Mouse (Mus musculus) urinary bladder, postnatal 10 days (tissue): ENCODE data around the gene Tagap.

Experiments
- DNase-seq: peaks from one replicate; pipeline ENCODE4 v3.0.0; 2022; ENCODE audit warnings: low spot score

Gene Tagap

GRCm38 (mm10) chr17:7925413-7926160 lies at the start of gene Tagap:
Gene Tagap, plus strand, starts transcription at chr17:7926000.
- DNase-seq, result no peak

- DNase-seq, result no peak
Observed at GRCm38 (mm10) chr17:7876541-7876940, 49.3 kb upstream of the Tagap start.

GRCm38 (mm10) chr17:7877191-7877764 lies 48.5 kb upstream of the Tagap start:
- DNase-seq, result no peak

- DNase-seq, result no peak
Observed at GRCm38 (mm10) chr17:7877878-7878277, 47.9 kb upstream of the Tagap start.

GRCm38 (mm10) chr17:7879529-7879928 lies 46.3 kb upstream of the Tagap start:
- no peak for DNase-seq

GRCm38 (mm10) chr17:7883126-7883525 lies 42.7 kb upstream of the Tagap start:
- no peak for DNase-seq

- DNase-seq, result no peak
Observed at GRCm38 (mm10) chr17:7884606-7885005, 41.2 kb upstream of the Tagap start.

- no peak for DNase-seq
Observed at GRCm38 (mm10) chr17:7887071-7887815, 38.6 kb upstream of the Tagap start.

GRCm38 (mm10) chr17:7888291-7888690 lies 37.5 kb upstream of the Tagap start:
- DNase-seq, result no peak

- DNase-seq, result no peak
Observed at GRCm38 (mm10) chr17:7889026-7889425, 36.8 kb upstream of the Tagap start.

- no peak for DNase-seq
Observed at GRCm38 (mm10) chr17:7892676-7893075, 33.1 kb upstream of the Tagap start.

GRCm38 (mm10) chr17:7894094-7894493 lies 31.7 kb upstream of the Tagap start:
- DNase-seq, result no peak

GRCm38 (mm10) chr17:7896047-7896635 lies 29.7 kb upstream of the Tagap start:
- no peak for DNase-seq

GRCm38 (mm10) chr17:7897120-7897519 lies 28.7 kb upstream of the Tagap start:
- no peak for DNase-seq

GRCm38 (mm10) chr17:7897756-7898155 lies 28.0 kb upstream of the Tagap start:
- DNase-seq, result no peak

GRCm38 (mm10) chr17:7899233-7899632 lies 26.6 kb upstream of the Tagap start:
- DNase-seq, result no peak

GRCm38 (mm10) chr17:7899961-7900360 lies 25.8 kb upstream of the Tagap start:
- DNase-seq, result no peak

GRCm38 (mm10) chr17:7901536-7901935 lies 24.3 kb upstream of the Tagap start:
- DNase-seq, result no peak

- no peak for DNase-seq
Observed at GRCm38 (mm10) chr17:7902362-7902761, 23.4 kb upstream of the Tagap start.

- no peak for DNase-seq
Observed at GRCm38 (mm10) chr17:7904992-7905391, 20.8 kb upstream of the Tagap start.

GRCm38 (mm10) chr17:7905936-7906685 lies 19.7 kb upstream of the Tagap start:
- DNase-seq, result no peak
